Mouse (Mus musculus): ENCODE data around the gene Hpcal1. TPM values are rescaled to one million over a fixed set of nuclear protein-coding genes. Genes with fewer than 3 reads are reported as not detected.

The Hpcal1 gene
- polyA plus RNA-seq, 1 experiment from 2014 or later = 142 TPM

DNA sequence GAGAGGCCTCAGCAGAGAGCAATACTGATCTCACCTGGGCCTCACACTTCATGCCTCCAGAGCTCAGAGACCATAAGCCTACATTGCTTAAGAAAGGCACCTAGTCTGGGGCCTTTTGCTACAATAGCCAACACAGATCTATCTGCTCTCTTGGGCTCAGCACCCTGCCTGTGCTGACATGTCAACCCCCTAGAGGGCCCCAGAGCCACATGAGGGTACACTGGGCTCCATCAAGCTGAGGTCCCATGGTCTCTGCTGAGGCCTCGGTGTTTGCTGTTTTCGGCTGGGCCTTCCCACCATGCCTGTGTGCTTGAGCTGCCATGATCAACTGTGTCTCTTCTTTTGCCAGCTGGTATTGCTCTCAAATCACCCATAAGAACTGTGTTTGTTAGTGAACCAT lies 24.0 kb upstream of the Hpcal1 start:
- Histone ChIP-seq H3K79me2 (ENCODE audit: inconsistent target) (no peaks in the 10 kb centered on the region), H3K4me3 (ENCODE audit: inconsistent target) (no peak overlapping the region), H3K27ac (no peak overlapping the region), H3K36me3 (ENCODE audit: inconsistent target) (no peaks in the 10 kb centered on the region)
- WGBS (ENCODE audit: missing documents) = 62% methylated on average over 2 of the region's 2 CpGs

DNA sequence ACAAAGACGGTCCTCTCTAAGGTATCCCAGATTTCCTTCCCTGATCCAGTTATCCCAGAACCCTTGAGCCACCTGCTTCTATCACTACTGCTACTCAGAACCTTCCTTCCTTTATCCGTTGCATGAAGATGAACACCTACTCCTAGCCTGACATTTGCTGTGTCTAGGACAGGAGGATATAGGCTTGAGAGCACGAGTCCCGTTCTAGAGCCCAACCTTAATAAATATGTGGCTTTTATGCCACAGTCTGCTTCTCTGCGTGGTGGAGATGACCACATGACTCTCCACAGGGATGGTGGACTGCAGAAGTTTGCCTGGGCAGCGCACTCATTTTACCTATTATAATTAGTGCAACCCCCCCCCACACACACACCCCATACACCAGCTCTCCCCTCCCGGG lies 16.9 kb upstream of the Hpcal1 start:
- Histone ChIP-seq H3K36me3 (ENCODE audit: inconsistent target) (no peaks in the 10 kb centered on the region), H3K79me2 (ENCODE audit: inconsistent target) (no peaks in the 10 kb centered on the region), H3K27ac (no peak overlapping the region), H3K4me3 (ENCODE audit: inconsistent target) (no peak overlapping the region)
- WGBS (ENCODE audit: missing documents) = 75% methylated on average over 7 of the region's 7 CpGs

DNA sequence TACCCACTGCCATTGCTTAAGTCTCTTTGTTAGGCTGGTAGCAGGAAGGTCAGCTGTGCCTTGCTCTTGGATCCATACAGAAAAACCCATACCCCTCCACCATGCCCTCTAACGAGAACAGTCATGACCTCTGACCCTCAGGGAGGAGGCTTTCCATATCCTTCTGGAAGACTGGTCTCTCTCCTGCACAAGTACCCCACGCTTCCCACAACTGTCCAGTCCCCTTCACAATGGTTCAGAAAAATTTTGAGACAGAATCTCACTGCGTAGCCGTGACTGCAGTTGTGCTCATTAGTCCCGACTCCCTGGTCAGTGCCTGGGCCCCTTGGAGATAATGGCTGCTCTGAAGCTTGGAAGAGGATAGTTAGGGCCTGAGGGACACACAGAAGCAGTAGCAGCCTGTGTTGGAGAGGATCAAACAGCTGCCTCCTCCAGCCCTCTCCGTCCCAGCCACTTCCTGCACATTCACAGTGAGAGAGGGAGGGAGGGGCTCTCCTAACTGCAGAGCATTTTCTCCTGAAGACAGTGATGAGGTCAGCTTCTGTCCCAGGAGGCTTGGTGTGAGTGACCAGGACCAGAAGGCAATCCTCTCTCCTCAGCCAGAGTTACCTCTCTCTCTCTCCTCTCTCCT lies 16.4 kb upstream of the Hpcal1 start:
- H3K4me3 ChIP-seq (ENCODE audit: inconsistent target) = no peak overlapping the region
- 80% methylated on average over 6 of the region's 6 CpGs for WGBS (ENCODE audit: missing documents)
- no peak overlapping the region for H3K27ac ChIP-seq
- no peaks in the 10 kb centered on the region for H3K36me3 ChIP-seq (ENCODE audit: inconsistent target)
- no peaks in the 10 kb centered on the region for H3K79me2 ChIP-seq (ENCODE audit: inconsistent target)

DNA sequence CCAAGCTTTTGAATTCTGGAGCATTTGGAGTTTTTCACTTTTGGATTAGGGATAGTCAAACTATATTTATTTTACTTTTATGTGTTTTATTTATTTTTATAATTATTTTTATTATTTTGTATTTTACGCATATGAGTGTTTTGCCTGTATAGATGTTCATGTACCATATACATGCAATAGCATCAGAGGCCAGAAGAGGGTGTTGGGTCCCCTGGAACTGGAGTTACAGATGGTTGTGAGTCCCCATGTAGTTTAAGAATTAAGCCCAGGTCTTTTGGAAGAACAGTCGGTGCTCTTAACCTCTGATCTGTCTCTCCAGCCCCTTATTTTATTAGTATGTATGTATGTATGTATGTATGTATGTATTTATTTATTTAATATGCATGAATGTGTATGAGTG lies 12.9 kb upstream of the Hpcal1 start:
- 69% methylated on average over 2 of the region's 2 CpGs for WGBS (ENCODE audit: missing documents)
- H3K4me3 ChIP-seq (ENCODE audit: inconsistent target) = no peak overlapping the region
- H3K79me2 ChIP-seq (ENCODE audit: inconsistent target) = no peaks in the 10 kb centered on the region
- no peak overlapping the region for H3K27ac ChIP-seq
- H3K36me3 ChIP-seq (ENCODE audit: inconsistent target) = no peaks in the 10 kb centered on the region

GRCm38 (mm10) chr12:17679571-17679970 lies 11.1 kb upstream of the Hpcal1 start:
- H3K36me3 ChIP-seq (ENCODE audit: inconsistent target) = no peaks in the 10 kb centered on the region
- no peak overlapping the region for H3K4me3 ChIP-seq (ENCODE audit: inconsistent target)
- H3K79me2 ChIP-seq (ENCODE audit: inconsistent target) = no peaks in the 10 kb centered on the region
- 13% methylated on average over 4 of the region's 4 CpGs for WGBS (ENCODE audit: missing documents)
- H3K27ac ChIP-seq = peak overlapping the region; percentile 82

DNA sequence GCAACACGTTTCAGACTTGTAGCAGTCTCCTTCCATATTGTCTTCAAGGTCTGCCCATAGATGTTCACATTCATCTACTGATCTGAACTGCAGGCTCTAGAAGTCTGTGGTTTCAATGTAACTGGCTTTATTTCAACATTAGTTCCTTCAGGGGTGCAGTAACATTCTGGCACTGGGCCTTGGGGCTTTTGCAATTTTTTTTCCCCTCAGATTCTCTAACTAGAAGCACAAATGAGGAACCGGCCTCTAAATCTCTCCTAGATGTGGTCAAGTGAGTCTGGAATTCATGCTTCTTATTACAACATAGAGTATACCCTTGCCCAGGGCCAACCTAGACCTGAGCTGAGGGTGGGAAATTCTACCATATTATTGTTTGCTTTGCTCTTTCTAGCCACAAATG lies 8.5 kb upstream of the Hpcal1 start:
- Histone ChIP-seq H3K27ac (peak overlapping the region; percentile 55), H3K4me3 (ENCODE audit: inconsistent target) (no peak overlapping the region), H3K79me2 (ENCODE audit: inconsistent target) (no peaks in the 10 kb centered on the region), H3K36me3 (ENCODE audit: inconsistent target) (no peaks in the 10 kb centered on the region)
- WGBS (ENCODE audit: missing documents) = 5% methylated on average over 2 of the region's 2 CpGs

DNA sequence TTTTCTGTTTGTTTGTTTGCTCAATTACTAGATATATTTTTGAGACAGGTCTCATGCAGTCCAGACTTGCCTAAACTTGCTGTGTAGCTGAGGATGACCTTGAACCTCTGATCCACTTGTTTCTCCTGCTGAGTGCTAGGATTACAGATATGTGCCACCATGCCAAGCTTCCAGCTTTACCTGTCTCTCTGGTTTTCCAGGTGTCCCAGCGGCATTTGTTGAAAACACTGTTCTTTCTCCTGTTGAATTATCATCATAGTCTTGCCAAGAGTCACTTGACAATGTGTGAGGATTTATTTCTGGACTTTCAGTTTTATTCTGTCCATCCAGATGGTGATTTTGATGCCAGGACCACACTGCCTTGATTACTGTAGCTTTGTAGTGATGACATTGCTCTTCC lies 6.3 kb upstream of the Hpcal1 start:
- no peak overlapping the region for H3K4me3 ChIP-seq (ENCODE audit: inconsistent target)
- 94% methylated on average over 1 of the region's 1 CpGs for WGBS (ENCODE audit: missing documents)

DNA sequence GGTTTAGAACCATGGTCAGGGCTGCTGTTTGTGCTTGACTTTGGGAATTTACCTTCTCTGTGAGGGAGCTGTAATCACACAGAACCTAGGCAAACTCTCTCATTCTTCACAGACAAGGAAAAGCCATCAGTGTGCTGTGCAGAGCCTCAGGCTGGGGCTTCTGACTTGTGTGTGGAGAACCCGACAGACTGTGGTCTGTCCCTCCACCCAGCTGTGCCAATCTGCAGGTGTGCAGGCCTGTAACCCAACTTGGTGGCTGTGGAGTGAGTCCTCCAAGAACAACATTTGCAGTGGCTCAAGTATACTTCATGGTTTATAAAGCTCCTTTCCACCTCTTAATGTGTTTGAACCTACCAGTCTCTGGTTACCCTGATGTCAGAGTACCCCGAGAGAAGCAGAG lies 4.5 kb upstream of the Hpcal1 start:
- Histone ChIP-seq H3K36me3 (ENCODE audit: inconsistent target) (no peaks in the 10 kb centered on the region), H3K4me3 (ENCODE audit: inconsistent target) (no peak overlapping the region)
- WGBS (ENCODE audit: missing documents) = 89% methylated on average over 2 of the region's 2 CpGs

More for the DNA sequence above, 6.3 kb upstream of the Hpcal1 start:
- H3K27ac ChIP-seq = no peak overlapping the region
- no peaks in the 10 kb centered on the region for H3K36me3 ChIP-seq (ENCODE audit: inconsistent target)
- no peaks in the 10 kb centered on the region for H3K79me2 ChIP-seq (ENCODE audit: inconsistent target)

GRCm38 (mm10) chr12:17688913-17689312 lies 1.7 kb upstream of the Hpcal1 start:
- WGBS (ENCODE audit: missing documents) = no CpG with 5 or more reads among the region's 3 CpGs
- H3K4me3 ChIP-seq (ENCODE audit: inconsistent target) = no peak overlapping the region
- peaks cover 32% of the 10 kb centered on the region for H3K79me2 ChIP-seq (ENCODE audit: inconsistent target)

More for the DNA sequence above, 4.5 kb upstream of the Hpcal1 start:
- Histone ChIP-seq H3K79me2 (ENCODE audit: inconsistent target) (peaks cover 4% of the 10 kb centered on the region), H3K27ac (no peak overlapping the region)

GRCm38 (mm10) chr12:17689931-17690563 lies 609 bp upstream of the Hpcal1 start:
- Histone ChIP-seq H3K36me3 (ENCODE audit: inconsistent target) (no peaks in the 10 kb centered on the region), H3K4me3 (ENCODE audit: inconsistent target) (peak overlapping the region; percentile 86; the same call in 1 of the 2 replicates), H3K27ac (peak overlapping the region; percentile 73), H3K79me2 (ENCODE audit: inconsistent target) (peaks cover 43% of the 10 kb centered on the region)
- 20% methylated on average over 9 of the region's 20 CpGs for WGBS (ENCODE audit: missing documents)

More at GRCm38 (mm10) chr12:17688913-17689312, 1.7 kb upstream of the Hpcal1 start:
- Histone ChIP-seq H3K27ac (no peak overlapping the region), H3K36me3 (ENCODE audit: inconsistent target) (no peaks in the 10 kb centered on the region)

DNA sequence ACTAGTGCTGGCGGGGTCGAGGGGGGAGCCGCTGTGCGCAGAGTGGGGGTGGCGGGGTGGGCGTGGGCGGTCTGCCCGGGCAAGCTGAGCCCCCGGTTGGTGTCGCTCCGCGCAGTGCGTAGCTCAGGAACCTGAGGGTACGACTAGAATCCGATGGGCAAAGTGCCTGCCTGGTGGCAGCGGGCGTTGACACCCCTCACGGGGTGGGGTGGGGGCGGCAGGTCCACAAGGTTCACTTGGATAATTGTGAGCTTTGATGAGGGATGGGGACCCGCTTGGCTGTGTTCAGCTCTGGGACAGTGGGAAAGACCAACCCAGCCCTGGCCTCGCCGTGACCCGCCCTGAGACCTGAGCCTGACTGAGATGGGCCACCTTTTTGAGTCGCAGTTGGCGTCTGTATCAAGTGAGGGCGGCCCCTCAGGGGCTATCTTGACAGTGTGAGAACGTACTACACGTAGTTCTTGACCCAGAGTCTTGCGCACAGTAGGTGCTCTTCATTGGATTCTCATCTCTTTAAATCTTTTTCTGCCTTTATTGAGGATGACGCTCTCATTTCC lies 742 bp downstream of the Hpcal1 start:
- no peaks in the 10 kb centered on the region for H3K36me3 ChIP-seq (ENCODE audit: inconsistent target)

DNA sequence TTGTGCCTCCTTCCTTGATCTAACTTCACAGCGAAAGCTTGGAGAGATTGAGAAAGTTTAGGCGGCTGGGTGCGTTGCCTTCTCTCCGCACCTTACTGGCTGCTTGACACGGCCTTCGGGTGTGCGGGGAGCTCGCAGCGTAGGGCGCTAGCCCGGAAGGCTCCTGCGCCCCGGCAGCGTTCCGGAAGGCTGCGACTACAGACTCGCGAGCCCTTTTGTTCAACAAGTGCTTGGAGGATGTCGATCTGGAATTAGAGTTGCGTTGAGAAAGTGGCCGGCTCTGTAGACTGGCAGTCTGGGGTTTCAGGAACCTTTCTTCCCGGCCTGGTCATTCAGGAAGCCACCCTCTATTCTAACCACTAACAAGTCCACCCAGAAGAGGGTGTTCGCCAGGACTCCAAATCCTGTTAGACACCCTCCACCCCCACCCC lies 1.2 kb downstream of the Hpcal1 start:
- Histone ChIP-seq H3K79me2 (ENCODE audit: inconsistent target) (peaks cover 61% of the 10 kb centered on the region), H3K36me3 (ENCODE audit: inconsistent target) (no peaks in the 10 kb centered on the region), H3K27ac (peak overlapping the region; percentile 69), H3K4me3 (ENCODE audit: inconsistent target) (peak overlapping the region; percentile 86)
- 0% methylated on average over 23 of the region's 23 CpGs for WGBS (ENCODE audit: missing documents)

More for the DNA sequence above, 742 bp downstream of the Hpcal1 start:
- WGBS (ENCODE audit: missing documents) = under 1% methylated on average over 30 of the region's 30 CpGs
- H3K4me3 ChIP-seq (ENCODE audit: inconsistent target) = peak overlapping the region; percentile 86
- peaks cover 56% of the 10 kb centered on the region for H3K79me2 ChIP-seq (ENCODE audit: inconsistent target)
- H3K27ac ChIP-seq = peak overlapping the region; percentile 69

DNA sequence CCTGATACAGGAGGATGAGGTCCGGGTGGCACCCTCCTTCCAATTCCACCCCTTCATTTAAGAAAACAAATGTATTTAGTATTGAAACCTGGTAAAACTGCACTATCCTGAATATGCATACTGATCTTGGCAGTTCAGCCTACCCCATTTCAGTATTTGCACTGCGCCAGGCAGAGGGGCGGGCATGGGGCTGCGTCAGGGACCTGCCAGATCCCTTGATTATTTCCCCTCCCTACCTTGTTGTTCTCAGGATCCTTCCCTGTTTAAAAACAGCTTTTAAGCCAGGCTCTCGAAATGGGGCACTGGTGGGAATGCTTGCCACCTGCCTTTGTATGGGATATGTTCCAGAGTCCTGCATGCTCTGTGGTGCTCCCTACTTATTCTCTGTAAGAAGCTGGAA lies 1.7 kb downstream of the Hpcal1 start:
- 27% methylated on average over 5 of the region's 5 CpGs for WGBS (ENCODE audit: missing documents)
- H3K36me3 ChIP-seq (ENCODE audit: inconsistent target) = no peaks in the 10 kb centered on the region
- peak overlapping the region; percentile 69 for H3K27ac ChIP-seq
- peak overlapping the region; percentile 86 for H3K4me3 ChIP-seq (ENCODE audit: inconsistent target)
- peaks cover 66% of the 10 kb centered on the region for H3K79me2 ChIP-seq (ENCODE audit: inconsistent target)

DNA sequence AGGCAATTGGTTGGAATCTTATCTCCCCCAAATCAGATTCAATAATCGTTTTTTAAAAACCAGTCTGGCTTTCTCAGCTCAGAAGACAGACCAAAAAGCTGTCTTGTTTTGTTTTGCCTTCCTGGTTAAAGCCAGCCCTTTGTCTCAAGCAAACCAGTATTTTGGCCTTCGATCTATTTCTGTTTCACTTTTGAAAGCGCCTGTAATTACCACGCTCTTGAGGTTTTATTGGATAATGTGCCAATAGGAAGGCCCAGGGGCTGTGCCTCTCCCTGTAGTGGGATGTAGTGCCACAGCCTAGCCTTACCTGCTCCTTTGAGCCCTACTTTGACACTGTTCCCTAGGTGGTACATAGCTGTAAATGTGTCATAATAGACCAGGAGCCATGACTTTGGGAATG lies 2.3 kb downstream of the Hpcal1 start:
- no peak overlapping the region for H3K27ac ChIP-seq
- peaks cover 72% of the 10 kb centered on the region for H3K79me2 ChIP-seq (ENCODE audit: inconsistent target)
- H3K4me3 ChIP-seq (ENCODE audit: inconsistent target) = peak overlapping the region; percentile 86; the same call in 1 of the 2 replicates
- WGBS (ENCODE audit: missing documents) = 0% methylated on average over 4 of the region's 4 CpGs
- no peaks in the 10 kb centered on the region for H3K36me3 ChIP-seq (ENCODE audit: inconsistent target)

DNA sequence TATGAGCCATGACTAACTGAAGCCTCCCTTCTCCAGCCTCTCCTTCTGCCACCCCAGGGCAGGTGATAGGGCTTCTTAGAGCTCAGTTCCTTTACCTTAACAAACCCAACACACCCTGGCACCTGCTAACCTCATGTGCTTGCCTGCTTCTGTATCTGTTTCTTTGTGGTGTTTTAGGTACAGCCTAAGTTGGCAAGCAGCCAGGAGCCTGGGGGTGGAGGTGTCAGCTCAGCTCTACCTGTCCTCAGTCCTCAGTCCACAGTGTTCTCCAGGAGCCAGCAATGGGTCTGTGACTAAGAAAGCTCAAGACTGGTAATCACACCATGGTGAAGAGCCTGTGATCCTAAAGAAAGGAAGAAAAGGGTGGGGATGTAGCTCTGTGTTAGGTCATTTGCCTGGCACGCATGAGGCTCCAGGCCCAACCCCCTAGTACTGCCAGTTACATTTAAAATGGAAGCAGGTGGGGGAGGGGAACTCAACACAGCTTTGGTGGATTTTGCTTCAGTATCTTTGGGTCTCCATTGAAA lies 4.0 kb downstream of the Hpcal1 start:
- WGBS (ENCODE audit: missing documents) = 88% methylated on average over 1 of the region's 1 CpGs
- Histone ChIP-seq H3K79me2 (ENCODE audit: inconsistent target) (peaks cover 89% of the 10 kb centered on the region), H3K36me3 (ENCODE audit: inconsistent target) (no peaks in the 10 kb centered on the region), H3K4me3 (ENCODE audit: inconsistent target) (no peak overlapping the region), H3K27ac (no peak overlapping the region)
